Comparison of ENCODE assay signal across 8 mouse cellular contexts in the genomic region with DNA sequence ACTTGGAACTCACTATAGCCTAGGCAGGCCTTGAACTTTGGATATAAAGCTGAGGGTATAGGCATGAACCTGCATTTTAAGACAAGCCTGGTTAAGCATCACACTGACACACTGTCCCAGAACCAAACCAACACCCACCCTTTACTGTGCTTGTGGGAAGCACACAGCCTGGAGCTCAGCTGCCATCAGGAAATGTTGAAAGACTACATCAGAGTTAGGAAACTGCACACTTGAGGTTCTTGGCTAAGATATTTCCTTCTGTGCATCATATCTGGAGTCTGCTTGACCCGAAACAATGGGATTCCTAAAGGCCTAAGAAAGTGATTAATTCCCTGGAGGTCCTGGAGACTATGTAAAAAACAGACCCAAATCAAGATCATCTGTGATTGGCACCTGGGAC. TPM values are rescaled to one million over a fixed set of nuclear protein-coding genes. Genes with fewer than 3 reads are reported as not detected.
A peak's percentile ranks its signal among the peaks of the same experiment; 100 is the strongest.
DNase-seq lines count a peak whose midpoint lies in the region; ATAC-seq lines count a peak whose summit lies in the region.
"Had no signal": no experiment of that assay in that cellular context is flagged by ENCODE, and none has a peak within 500 bp of the region (broad histone marks: within the 10 kb centered on the region; RNA-seq: fewer than 3 reads in every experiment).

No protein-coding gene starts in this region.

- H3K36me3 ChIP-seq in neural tube, embryonic 11.5 days (ENCODE audit: control insufficient read depth, insufficient read depth, low read length): no peaks in the 10 kb centered on the region
- no peaks in the 10 kb centered on the region for H3K36me3 ChIP-seq in hindbrain, embryonic 12.5 days

- H3K9me3 ChIP-seq in neural tube, embryonic 11.5 days (ENCODE audit: control insufficient read depth, low read length): no peaks in the 10 kb centered on the region
- H3K9me3 ChIP-seq in hindbrain, embryonic 12.5 days (replicated peaks): no peaks in the 10 kb centered on the region

- DNase-seq in neural tube, embryonic 11.5 days (ENCODE audit: low spot score): no peak
- no peak for DNase-seq in neural tube, embryonic 10.5 days (ENCODE audit: extremely low spot score, low spot score)
- DNase-seq in lung, postnatal 10 days: peak; percentile 34
- no peak for DNase-seq in MN1 (ENCODE audit: low spot score)
- no peak for DNase-seq in gastrocnemius, adult 18-20 months (ENCODE audit: low spot score)
- no peak for DNase-seq in kidney, postnatal 36 days
- DNase-seq: retina, postnatal 1 day had no signal

- no peak overlapping the region for H3K9ac ChIP-seq in neural tube, embryonic 11.5 days (ENCODE audit: low read length)
- H3K9ac ChIP-seq in hindbrain, embryonic 12.5 days: no peak overlapping the region

- no peak overlapping the region; the same call in 1 of the 2 replicates for H3K4me2 ChIP-seq in neural tube, embryonic 11.5 days (ENCODE audit: low read depth)
- peak overlapping the region; percentile 94; the same call in 1 of the 2 replicates for H3K4me2 ChIP-seq in hindbrain, embryonic 12.5 days (replicated peaks)

- WGBS in neural tube, embryonic 11.5 days: 97% methylated on average over 1 of the region's 1 CpGs
- WGBS in hindbrain, embryonic 12.5 days: 79% methylated on average over 1 of the region's 1 CpGs

- no peak overlapping the region for H3K27ac ChIP-seq in neural tube, embryonic 11.5 days (ENCODE audit: low read depth, low read length)
- H3K27ac ChIP-seq in hindbrain, embryonic 12.5 days: no peak overlapping the region

- H3K4me1 ChIP-seq in neural tube, embryonic 11.5 days (ENCODE audit: control insufficient read depth, insufficient read depth, low read length): peaks cover 9% of the 10 kb centered on the region; the same call in 1 of the 2 replicates
- H3K4me1 ChIP-seq in hindbrain, embryonic 12.5 days: peaks cover 26% of the 10 kb centered on the region

- H3K27me3 ChIP-seq in neural tube, embryonic 11.5 days (ENCODE audit: control insufficient read depth, insufficient read depth, low read length): no peaks in the 10 kb centered on the region
- no peaks in the 10 kb centered on the region for H3K27me3 ChIP-seq in hindbrain, embryonic 12.5 days

- H3K4me3 ChIP-seq in neural tube, embryonic 11.5 days (ENCODE audit: low read depth, low read length): peak overlapping the region; percentile 83; the same call in 1 of the 2 replicates
- H3K4me3 ChIP-seq in hindbrain, embryonic 12.5 days: no peak overlapping the region

- no peak for ATAC-seq in neural tube, embryonic 11.5 days (ENCODE audit: insufficient read depth, low FRiP score, low TSS enrichment)
- no peak for ATAC-seq in hindbrain, embryonic 12.5 days (ENCODE audit: low FRiP score)

RNA-seq across cellular contexts. Expression of a gene that starts 1.7 kb away (rescaled TPM):
- polyA plus RNA-seq in neural tube, embryonic 11.5 days (2014; fragmentation: Nextera tagmentation; extraction: Ambion mirVana): 23.6 TPM in 2 replicates
- polyA plus RNA-seq in hindbrain, embryonic 12.5 days (2016; fragmentation: Nextera tagmentation; extraction: Ambion mirVana): 23.4 and 24.8 TPM in 2 replicates
- total RNA-seq in gastrocnemius, adult 18-20 months (2021): 10 to 100 TPM; 18.0 to 19.4 TPM

RNA-seq across cellular contexts. Expression of a gene that starts 4.5 kb away (rescaled TPM):
- 137 TPM in 2 replicates for polyA plus RNA-seq in neural tube, embryonic 11.5 days (2014; fragmentation: Nextera tagmentation; extraction: Ambion mirVana)
- 137 and 154 TPM in 2 replicates for polyA plus RNA-seq in hindbrain, embryonic 12.5 days (2016; fragmentation: Nextera tagmentation; extraction: Ambion mirVana)
- 100 to 1,000 TPM; 235 to 236 TPM for total RNA-seq in gastrocnemius, adult 18-20 months (2021)
